Mouse (Mus musculus) midbrain, postnatal 0 days (tissue): ENCODE measurements around the gene Nbeal1. TPM values are rescaled to one million over a fixed set of nuclear protein-coding genes. Genes with fewer than 3 reads are reported as not detected.
A peak's percentile ranks its signal among the peaks of the same experiment; 100 is the strongest.

Source experiments
- ATAC-seq: fragments of 200-750 bp; cut with Nextera tagmentation; 2 replicates; pipeline ENCODE4 v1.8.0; 2017; ENCODE audit warnings: moderate number of reproducible peaks, mild to moderate bottlenecking, moderate TSS enrichment, moderate library complexity; ENCODE audit not compliant: low FRiP score
- DNase-seq: peaks from one replicate; pipeline ENCODE4 v3.0.0-alpha.2; 2015; ENCODE audit warnings: low spot score
- H3K27ac ChIP-seq: fragments of 300-500 bp; sonication (generic); 2 replicates; pipeline ENCODE4 v1.5.1; 2014; ENCODE audit warnings: low read depth, mild to moderate bottlenecking, low read length, mixed read lengths
- H3K27me3 ChIP-seq: fragments of 300-500 bp; sonication (generic); 2 replicates; pipeline ENCODE4 v1.6.1; 2014; ENCODE audit warnings: low read length, control low read depth, mixed read lengths; ENCODE audit not compliant: insufficient read depth
- H3K36me3 ChIP-seq: fragments of 300-500 bp; sonication (generic); 2 replicates; pipeline ENCODE4 v1.6.1; 2014; ENCODE audit warnings: low read length, control low read depth, mixed read lengths; ENCODE audit not compliant: insufficient read depth
- H3K4me1 ChIP-seq: fragments of 300-500 bp; sonication (generic); 2 replicates; pipeline ENCODE4 v1.6.1; 2014; ENCODE audit warnings: mild to moderate bottlenecking, control low read depth, antibody characterized with exemption, low read length, mixed read lengths; ENCODE audit not compliant: insufficient read depth
- H3K4me2 ChIP-seq: fragments of 300-500 bp; sonication (generic); 2 replicates; pipeline ENCODE4 v1.6.1; 2014; ENCODE audit warnings: low read depth, mild to moderate bottlenecking, low read length, mixed read lengths; ENCODE audit not compliant: poor library complexity, severe bottlenecking
- H3K4me3 ChIP-seq: fragments of 300-500 bp; sonication (generic); 2 replicates; pipeline ENCODE4 v1.5.1; 2014; ENCODE audit warnings: low read depth, mild to moderate bottlenecking, low read length, moderate library complexity
- H3K9ac ChIP-seq: fragments of 300-500 bp; sonication (generic); replicated peaks from 2 replicates; pipeline ENCODE4 v1.6.1; 2014; ENCODE audit warnings: mild to moderate bottlenecking, low read length, moderate library complexity, mixed read lengths; ENCODE audit not compliant: poor library complexity, severe bottlenecking
- H3K9me3 ChIP-seq: fragments of 300-500 bp; sonication (generic); 2 replicates; pipeline ENCODE4 v1.6.1; 2016; ENCODE audit warnings: low read length, control low read depth
- CTCF ChIP-seq: IDR thresholded peaks from 2 replicates; pipeline ENCODE4 v1.5.1; 2016; ENCODE audit warnings: antibody characterized with exemption, mild to moderate bottlenecking
- WGBS: fragments of 180-500 bp; shearing (Covaris S2); extraction: QIAGEN DNeasy Blood & Tissue Kit; methylation state at CpG from one replicate; pipeline ENCODE4 v1.1.7; 2014; 5-methylcytosine and 5-hydroxymethylcytosine counted together
- polyA plus RNA-seq: library from polyadenylated mRNA; unstranded; fragments of >200 nt; fragmentation: Nextera tagmentation; extraction: Ambion mirVana; gene quantifications from 2 replicates; pipeline ENCODE4 v1.2.1, GENCODE M21; 2015
- total RNA-seq: library from RNA; depleted of rRNA; stranded (reverse); fragments of >200 nt; gene quantifications from 2 replicates; pipeline ENCODE4 v1.2.3, GENCODE M21; 2014; rRNA removed

Gene Nbeal1
- total RNA-seq (23.0 and 34.6 TPM in 2 replicates), polyA plus RNA-seq (4.4 and 5.2 TPM in 2 replicates)

DNA sequence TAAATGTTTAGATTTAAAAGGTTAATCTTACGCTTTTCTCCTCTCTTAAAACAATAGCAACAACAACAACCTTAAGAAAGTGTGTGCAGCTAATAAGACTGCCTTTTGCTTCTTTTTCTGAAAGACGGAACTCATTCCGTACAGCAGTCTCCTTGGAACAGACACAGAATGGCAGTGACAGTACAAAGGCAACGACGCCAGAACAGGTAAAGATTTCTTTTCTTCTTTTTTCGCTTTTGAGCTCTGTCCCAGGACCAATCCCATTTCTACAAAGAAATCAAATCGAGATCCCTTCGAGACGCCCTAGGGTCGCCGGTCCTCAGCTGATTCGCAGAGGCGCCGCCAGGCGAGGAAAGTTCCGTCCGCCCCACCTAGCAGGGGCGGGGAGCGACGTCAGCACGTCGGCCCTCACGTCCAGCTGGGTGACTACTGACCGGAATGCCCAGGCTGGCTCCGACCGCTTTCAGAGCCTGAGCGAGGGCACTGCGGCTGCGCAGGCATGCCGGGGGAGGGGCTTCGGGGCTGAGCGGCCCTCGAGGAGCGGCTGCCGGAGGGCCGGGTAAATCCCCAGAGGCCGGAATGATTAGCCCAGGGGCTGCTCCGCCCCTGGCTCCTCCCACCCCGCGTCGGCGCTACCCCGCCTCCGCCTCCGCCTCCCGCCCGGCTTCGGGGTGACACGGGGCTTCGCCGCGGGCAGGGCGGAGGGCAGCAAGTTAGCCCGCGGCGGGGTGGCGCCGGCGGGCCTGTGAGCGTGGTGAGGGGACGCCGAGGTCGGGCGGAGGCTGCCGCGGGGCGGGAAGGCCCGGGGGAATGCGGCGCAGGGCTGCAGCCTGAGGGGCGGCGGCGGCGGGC is at the start of gene Nbeal1:
Gene Nbeal1 (plus strand): TSS at position 668 of the 852 bp plus-strand sequence.
- H3K9ac ChIP-seq = peak within 1 kb of the TSS; percentile 90
- DNase-seq (peak; percentile 98), ATAC-seq (peak; percentile 98)
- H3K27ac ChIP-seq = peak within 1 kb of the TSS; percentile 92
- TF ChIP-seq CTCF = peak; percentile 47
- H3K9me3 ChIP-seq = no peaks in the 10 kb centered on the region
- no peaks in the 10 kb centered on the region for H3K36me3 ChIP-seq
- WGBS = under 1% methylated on average over 47 of the region's 74 CpGs
- H3K4me1 ChIP-seq = no peaks in the 10 kb centered on the region
- H3K4me2 ChIP-seq = peak within 1 kb of the TSS; percentile 63
- H3K4me3 ChIP-seq = peak within 1 kb of the TSS; percentile 95
- H3K27me3 ChIP-seq = no peaks in the 10 kb centered on the region

DNA sequence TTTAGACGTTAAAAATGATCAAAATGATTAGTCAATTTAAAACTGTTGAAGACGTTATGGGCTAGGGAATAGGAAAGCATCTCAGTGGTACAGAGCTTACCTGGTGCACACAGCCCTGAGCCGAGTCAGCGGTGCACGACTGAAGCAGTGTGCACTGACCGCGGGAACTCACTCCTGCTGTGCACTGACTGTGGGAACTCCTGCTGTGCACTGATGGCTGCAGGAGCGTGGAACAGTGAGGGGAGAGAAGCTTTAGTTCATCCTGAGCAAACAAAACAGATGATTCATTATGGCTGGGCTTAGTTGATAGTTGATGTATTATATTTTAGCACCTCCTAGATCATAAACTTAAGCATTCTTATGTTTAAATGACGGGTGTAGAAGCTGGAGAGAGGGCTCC is 43.1 kb upstream of the Nbeal1 start:
- ATAC-seq = no peak
- Histone ChIP-seq H3K9me3 (no peaks in the 10 kb centered on the region), H3K4me2 (no peak overlapping the region), H3K4me3 (no peak overlapping the region), H3K4me1 (no peaks in the 10 kb centered on the region), H3K36me3 (peaks cover 6% of the 10 kb centered on the region; the same call in 1 of the 2 replicates), H3K9ac (no peak overlapping the region), H3K27ac (no peak overlapping the region), H3K27me3 (no peaks in the 10 kb centered on the region)
- no peak for TF ChIP-seq CTCF
- WGBS = 33% methylated on average over 9 of the region's 9 CpGs
- no peak for DNase-seq

DNA sequence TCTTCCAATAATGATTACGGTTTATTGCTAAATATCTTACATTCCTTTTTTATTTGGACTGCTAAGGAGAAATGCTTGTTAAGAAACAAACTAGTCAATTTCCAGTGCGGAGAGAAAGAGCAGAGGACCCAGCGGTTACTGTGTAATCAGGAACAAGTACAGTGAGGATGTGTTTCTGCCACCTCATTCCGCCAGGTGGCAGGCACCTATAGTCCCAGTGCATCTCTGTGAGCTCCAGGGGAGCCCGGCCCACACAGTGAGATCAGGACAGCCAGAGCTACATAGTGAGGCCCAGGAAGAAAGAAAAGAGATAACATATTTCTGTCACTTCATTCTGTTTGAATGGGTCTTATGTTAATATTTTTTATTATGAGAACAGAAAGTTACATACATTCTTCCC is 27.7 kb upstream of the Nbeal1 start:
- no peak for DNase-seq
- Histone ChIP-seq H3K9ac (no peak overlapping the region), H3K27me3 (no peaks in the 10 kb centered on the region), H3K4me3 (no peak overlapping the region), H3K36me3 (peaks cover 9% of the 10 kb centered on the region; the same call in 1 of the 2 replicates), H3K27ac (no peak overlapping the region), H3K4me1 (no peaks in the 10 kb centered on the region), H3K9me3 (no peaks in the 10 kb centered on the region), H3K4me2 (no peak overlapping the region)
- peak; percentile 36 for TF ChIP-seq CTCF
- 76% methylated on average over 5 of the region's 5 CpGs for WGBS
- no peak for ATAC-seq

- 90% methylated on average over 7 of the region's 7 CpGs for WGBS
- H3K4me1 ChIP-seq = no peaks in the 10 kb centered on the region
- H3K36me3 ChIP-seq = 0 out of 2 replicates have a peak, but pooled peaks cover 2% of the 10 kb centered on the region
- no peak overlapping the region for H3K4me2 ChIP-seq
- no peak for DNase-seq
- no peak overlapping the region for H3K27ac ChIP-seq
- TF ChIP-seq CTCF = no peak
- no peak for ATAC-seq
- H3K9me3 ChIP-seq = no peaks in the 10 kb centered on the region
- no peaks in the 10 kb centered on the region for H3K27me3 ChIP-seq
- H3K9ac ChIP-seq = no peak overlapping the region
- no peak overlapping the region for H3K4me3 ChIP-seq
These were observed 23.7 kb upstream of the Nbeal1 start for GRCm38 (mm10) chr1:60156651-60157050.

GRCm38 (mm10) chr1:60158411-60158810 is 22.0 kb upstream of the Nbeal1 start:
- TF ChIP-seq CTCF = peak; percentile 69
- Histone ChIP-seq H3K9me3 (no peaks in the 10 kb centered on the region), H3K4me3 (no peak overlapping the region), H3K27me3 (no peaks in the 10 kb centered on the region), H3K36me3 (no peaks in the 10 kb centered on the region), H3K4me1 (no peaks in the 10 kb centered on the region), H3K9ac (no peak overlapping the region), H3K27ac (no peak overlapping the region), H3K4me2 (no peak overlapping the region)
- ATAC-seq (no peak), DNase-seq (peak; percentile 5)
- WGBS = 71% methylated on average over 3 of the region's 3 CpGs

DNA sequence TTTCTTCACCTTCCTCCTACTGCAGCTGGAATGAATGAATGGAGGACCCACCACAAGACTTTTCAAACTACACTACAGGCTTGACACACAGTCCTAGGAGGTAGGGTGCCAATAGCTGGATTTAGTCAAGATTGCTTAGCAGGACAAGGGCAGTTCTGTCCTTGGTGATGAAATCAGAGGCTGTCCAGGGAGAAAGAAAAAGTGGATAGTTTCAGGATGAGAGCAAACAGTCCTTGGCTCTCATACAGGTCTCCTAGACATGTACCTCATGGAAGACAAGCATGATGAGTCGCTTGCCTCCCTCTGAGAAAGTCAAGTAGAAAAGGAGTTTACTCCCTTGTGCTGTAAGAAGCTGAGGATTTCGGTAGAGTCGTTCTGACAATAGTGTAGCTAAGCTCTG is 16.7 kb upstream of the Nbeal1 start:
- Histone ChIP-seq H3K4me3 (no peak overlapping the region), H3K9me3 (no peaks in the 10 kb centered on the region), H3K27ac (no peak overlapping the region), H3K4me2 (no peak overlapping the region), H3K27me3 (no peaks in the 10 kb centered on the region), H3K4me1 (no peaks in the 10 kb centered on the region), H3K9ac (no peak overlapping the region), H3K36me3 (no peaks in the 10 kb centered on the region)
- WGBS = 96% methylated on average over 3 of the region's 3 CpGs
- ATAC-seq = no peak
- no peak for TF ChIP-seq CTCF
- DNase-seq = no peak
